Mouse (Mus musculus): ENCODE results near the gene Gemin2. TPM values are rescaled to one million over a fixed set of nuclear protein-coding genes. Genes with fewer than 3 reads are reported as not detected.
"Not testable (repeated sequence)": the region's sequence is repeated elsewhere in the genome, so short reads cannot be mapped to it uniquely, and the experiment has no call there.

Gemin2 gene
- polyA plus RNA-seq, 1 experiment from 2014 or later: 30.7 TPM

DNA sequence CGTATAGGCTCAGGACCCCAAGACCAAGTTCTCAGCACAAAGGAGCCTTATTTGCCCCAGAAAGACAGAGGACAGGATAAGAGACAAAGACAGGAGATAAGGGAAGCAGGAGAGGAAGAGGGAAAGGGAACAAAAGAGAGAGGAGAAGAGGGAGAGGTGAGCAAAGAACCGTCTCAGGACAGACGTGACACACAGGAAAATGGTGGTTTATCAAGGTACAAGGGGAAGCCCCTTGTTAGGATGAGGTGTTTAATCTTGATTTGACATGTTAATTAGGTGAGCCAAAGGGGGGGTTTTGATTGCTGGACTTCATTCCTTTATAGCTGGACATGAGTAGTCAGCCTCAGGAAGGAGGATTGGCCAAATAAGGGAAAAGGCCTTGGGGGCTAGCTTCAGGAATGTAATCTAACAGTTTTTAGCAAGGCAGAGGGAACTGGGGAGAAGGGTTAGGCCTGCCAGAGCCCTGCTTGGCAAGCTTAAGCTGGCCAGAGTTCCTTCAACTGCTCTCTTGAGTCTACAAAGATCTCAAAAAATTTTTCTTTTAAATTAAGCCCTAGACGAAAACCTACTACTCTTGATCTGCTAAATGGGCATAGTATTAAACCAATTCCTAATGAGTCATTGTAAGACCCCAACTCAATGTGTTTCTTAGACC lies 42.1 kb downstream of the Gemin2 start:
- no peaks in the 10 kb centered on the region for H3K9me3 ChIP-seq (ENCODE audit: low read length)
- 84% methylated on average over 4 of the region's 4 CpGs for WGBS
- no peak for ATAC-seq (ENCODE audit: low FRiP score, low TSS enrichment)
- H3K27ac ChIP-seq (ENCODE audit: low read length): no peak overlapping the region
- H3K4me2 ChIP-seq (replicated peaks; ENCODE audit: low read depth, low read length): no peak overlapping the region
- no peak overlapping the region for H3K4me3 ChIP-seq (ENCODE audit: low read length)
- H3K4me1 ChIP-seq (ENCODE audit: insufficient read depth, low read length): peaks cover 11% of the 10 kb centered on the region
- H3K36me3 ChIP-seq (ENCODE audit: insufficient read depth, low read length): peaks cover 33% of the 10 kb centered on the region
- H3K9ac ChIP-seq (replicated peaks; ENCODE audit: low read length): no peak overlapping the region
- H3K27me3 ChIP-seq (ENCODE audit: insufficient read depth, low read length): no peaks in the 10 kb centered on the region

DNA sequence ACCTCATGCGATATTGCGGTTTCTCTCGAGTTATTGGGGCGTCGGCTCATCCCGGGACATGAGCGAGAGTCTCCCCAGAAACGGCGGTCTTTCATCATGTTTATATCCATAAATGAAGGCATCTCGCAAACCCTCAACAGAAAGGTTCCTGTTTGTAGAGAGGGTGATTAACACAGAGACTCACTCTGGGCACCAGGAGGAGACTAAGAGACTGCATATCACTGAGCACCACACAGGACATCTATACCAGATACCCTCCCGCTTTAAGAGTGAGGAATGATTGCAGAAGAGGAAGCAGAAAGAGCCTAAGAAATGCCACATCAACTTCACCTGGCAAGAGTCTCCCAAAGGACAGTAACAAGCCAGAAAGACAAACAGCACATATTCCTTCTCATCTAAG lies 43.0 kb downstream of the Gemin2 start:
- Histone ChIP-seq H3K36me3 (ENCODE audit: insufficient read depth, low read length) (peaks cover 33% of the 10 kb centered on the region), H3K9me3 (ENCODE audit: low read length) (no peaks in the 10 kb centered on the region), H3K27me3 (ENCODE audit: insufficient read depth, low read length) (no peaks in the 10 kb centered on the region), H3K9ac (replicated peaks; ENCODE audit: low read length) (no peak overlapping the region), H3K4me1 (ENCODE audit: insufficient read depth, low read length) (peaks cover 12% of the 10 kb centered on the region), H3K4me3 (ENCODE audit: low read length) (no peak overlapping the region), H3K4me2 (replicated peaks; ENCODE audit: low read depth, low read length) (no peak overlapping the region), H3K27ac (ENCODE audit: low read length) (no peak overlapping the region)
- 98% methylated on average over 11 of the region's 11 CpGs for WGBS
- no peak for ATAC-seq (ENCODE audit: low FRiP score, low TSS enrichment)

DNA sequence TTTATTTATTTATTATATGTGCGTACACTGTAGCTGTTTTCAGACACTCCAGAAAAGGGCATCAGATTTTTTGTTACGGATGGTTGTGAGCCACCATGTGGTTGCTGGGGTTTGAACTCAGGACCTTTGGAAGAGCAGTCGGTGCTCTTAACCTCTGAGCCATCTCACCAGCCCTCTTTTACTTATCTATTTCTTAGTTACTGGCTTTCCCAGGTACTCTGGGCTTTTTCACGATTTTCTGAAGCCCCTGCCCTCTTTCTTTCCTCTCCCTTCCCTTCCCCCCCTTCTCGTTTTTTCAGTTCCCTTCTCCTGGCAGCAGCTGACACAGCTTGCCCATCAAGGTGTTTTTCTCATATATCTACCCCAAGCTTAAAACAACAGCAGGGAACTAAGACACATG lies 45.0 kb downstream of the Gemin2 start:
- H3K27me3 ChIP-seq (ENCODE audit: insufficient read depth, low read length); H3K9me3 ChIP-seq (ENCODE audit: low read length); H3K9ac ChIP-seq (replicated peaks; ENCODE audit: low read length); ATAC-seq (ENCODE audit: low FRiP score, low TSS enrichment); H3K4me2 ChIP-seq (replicated peaks; ENCODE audit: low read depth, low read length); H3K27ac ChIP-seq (ENCODE audit: low read length); H3K4me3 ChIP-seq (ENCODE audit: low read length): not testable (repeated sequence)
- 82% methylated on average over 5 of the region's 5 CpGs for WGBS
- Histone ChIP-seq H3K4me1 (ENCODE audit: insufficient read depth, low read length) (peaks cover 12% of the 10 kb centered on the region), H3K36me3 (ENCODE audit: insufficient read depth, low read length) (peaks cover 31% of the 10 kb centered on the region)

DNA sequence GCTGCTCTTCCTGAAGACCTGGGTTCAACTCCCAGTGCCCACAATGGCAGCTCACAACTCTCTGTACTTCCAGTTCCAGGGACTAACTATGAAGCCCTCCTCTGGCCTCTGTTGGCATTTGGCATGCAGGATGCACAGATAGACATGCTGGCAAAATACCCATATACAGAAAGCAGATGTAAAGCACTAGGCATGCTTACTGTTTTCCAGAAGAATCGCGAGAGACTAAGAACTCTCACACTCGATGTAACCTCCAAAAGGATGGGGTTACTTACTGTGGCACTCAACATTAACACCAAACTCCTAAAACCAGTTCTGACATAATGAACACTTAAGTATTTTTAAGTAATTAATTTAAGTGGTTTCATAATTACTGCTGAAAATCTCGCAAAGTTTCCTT lies 47.1 kb downstream of the Gemin2 start:
- H3K9ac ChIP-seq (replicated peaks; ENCODE audit: low read length): peak overlapping the region; percentile 97
- ATAC-seq (ENCODE audit: low FRiP score, low TSS enrichment): no peak
- peaks cover 26% of the 10 kb centered on the region for H3K36me3 ChIP-seq (ENCODE audit: insufficient read depth, low read length)
- no peaks in the 10 kb centered on the region for H3K27me3 ChIP-seq (ENCODE audit: insufficient read depth, low read length)
- H3K4me1 ChIP-seq (ENCODE audit: insufficient read depth, low read length): peaks cover 12% of the 10 kb centered on the region
- peak overlapping the region; percentile 82 for H3K4me2 ChIP-seq (replicated peaks; ENCODE audit: low read depth, low read length)
- WGBS: 44% methylated on average over 4 of the region's 4 CpGs
- H3K4me3 ChIP-seq (ENCODE audit: low read length): peak overlapping the region; percentile 83
- no peaks in the 10 kb centered on the region for H3K9me3 ChIP-seq (ENCODE audit: low read length)
- peak overlapping the region; percentile 94 for H3K27ac ChIP-seq (ENCODE audit: low read length)

DNA sequence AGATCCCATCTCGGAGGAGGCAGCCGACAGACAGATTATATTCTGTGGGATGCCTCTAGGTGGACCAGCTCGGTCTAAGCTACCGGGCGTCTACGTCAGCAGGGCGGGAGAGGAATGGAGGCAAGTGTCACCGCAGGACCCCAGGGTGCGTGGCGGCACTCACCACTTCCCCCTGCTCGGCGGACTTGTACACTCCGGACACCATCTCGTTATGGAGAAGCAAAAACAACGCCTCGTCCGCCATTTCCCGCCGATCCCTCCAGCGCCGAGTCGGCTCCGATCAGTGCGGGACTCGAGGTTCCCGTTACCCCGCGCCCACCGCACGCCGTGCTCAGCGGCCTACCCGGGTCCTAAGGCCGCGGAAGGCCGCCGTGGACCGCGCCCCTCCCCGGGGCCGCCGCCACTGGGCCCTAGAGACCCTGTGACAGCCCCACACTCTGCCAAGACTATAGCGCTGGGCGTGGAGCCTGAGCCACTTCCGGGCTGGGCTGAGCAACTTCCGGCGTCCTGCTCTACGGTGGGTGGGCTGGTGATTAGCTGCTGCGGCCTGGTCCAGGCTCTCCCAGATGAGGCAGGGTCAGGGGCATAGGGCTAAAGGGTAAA lies 47.9 kb downstream of the Gemin2 start, which contains the start of gene Trappc6b:
Gene Trappc6b (minus strand): TSS at position 480 of the 603 bp plus-strand sequence.
- Histone ChIP-seq H3K4me3 (ENCODE audit: low read length) (peak within 1 kb of the TSS; percentile 83), H3K9ac (replicated peaks; ENCODE audit: low read length) (peak within 1 kb of the TSS; percentile 97), H3K36me3 (ENCODE audit: insufficient read depth, low read length) (peaks cover 19% of the 10 kb centered on the region; the same call in 1 of the 2 replicates), H3K27ac (ENCODE audit: low read length) (peak within 1 kb of the TSS; percentile 94), H3K9me3 (ENCODE audit: low read length) (no peaks in the 10 kb centered on the region), H3K4me2 (replicated peaks; ENCODE audit: low read depth, low read length) (peak within 1 kb of the TSS; percentile 82), H3K27me3 (ENCODE audit: insufficient read depth, low read length) (no peaks in the 10 kb centered on the region), H3K4me1 (ENCODE audit: insufficient read depth, low read length) (peaks cover 15% of the 10 kb centered on the region)
- peak; percentile 98 for ATAC-seq (ENCODE audit: low FRiP score, low TSS enrichment)
- WGBS: under 1% methylated on average over 49 of the region's 49 CpGs

DNA sequence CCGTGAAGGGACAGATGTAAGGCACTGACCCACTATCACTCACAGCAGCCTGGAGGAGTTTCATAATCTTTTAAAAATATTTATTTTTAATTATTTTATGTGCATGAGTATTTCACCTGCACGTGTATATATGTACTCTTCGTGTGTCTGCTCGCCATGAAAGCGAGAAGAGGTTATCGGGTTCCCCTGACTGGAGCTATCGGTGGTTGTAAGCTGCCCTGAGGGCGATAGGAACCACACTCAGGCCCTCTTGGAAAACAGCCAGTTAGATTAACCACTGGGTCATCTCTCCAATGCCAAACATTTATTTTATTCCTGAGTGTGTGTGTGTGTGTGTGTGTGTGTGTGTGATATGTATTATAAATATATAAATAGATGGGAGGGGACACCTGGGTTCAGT lies 51.6 kb downstream of the Gemin2 start:
- 90% methylated on average over 8 of the region's 8 CpGs for WGBS
- Histone ChIP-seq H3K4me1 (ENCODE audit: insufficient read depth, low read length) (peaks cover 13% of the 10 kb centered on the region), H3K9me3 (ENCODE audit: low read length) (no peaks in the 10 kb centered on the region), H3K27me3 (ENCODE audit: insufficient read depth, low read length) (no peaks in the 10 kb centered on the region), H3K36me3 (ENCODE audit: insufficient read depth, low read length) (peaks cover 18% of the 10 kb centered on the region), H3K27ac (ENCODE audit: low read length) (no peak overlapping the region), H3K9ac (replicated peaks; ENCODE audit: low read length) (no peak overlapping the region), H3K4me2 (replicated peaks; ENCODE audit: low read depth, low read length) (no peak overlapping the region), H3K4me3 (ENCODE audit: low read length) (no peak overlapping the region)
- no peak for ATAC-seq (ENCODE audit: low FRiP score, low TSS enrichment)

DNA sequence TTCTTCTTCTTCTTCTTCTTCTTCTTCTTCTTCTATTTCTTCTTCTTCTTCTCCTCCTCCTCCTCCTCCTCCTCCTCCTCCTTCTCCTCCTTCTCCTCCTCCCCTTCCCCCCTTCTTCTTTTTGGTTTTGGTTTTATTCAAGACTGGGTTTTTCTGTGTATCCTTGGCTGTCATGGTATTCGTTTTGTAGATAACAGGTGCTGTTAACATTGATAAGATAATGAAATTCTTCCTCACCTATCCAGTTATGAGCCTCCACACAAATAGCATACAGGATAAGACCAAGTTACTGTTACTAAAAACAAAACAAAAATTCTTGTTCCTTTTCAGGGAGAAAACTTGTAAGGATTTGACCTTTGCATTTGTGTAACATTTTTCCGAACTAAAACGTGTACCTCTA lies 52.6 kb downstream of the Gemin2 start:
- Histone ChIP-seq H3K27me3 (ENCODE audit: insufficient read depth, low read length) (no peaks in the 10 kb centered on the region), H3K36me3 (ENCODE audit: insufficient read depth, low read length) (peaks cover 25% of the 10 kb centered on the region), H3K4me3 (ENCODE audit: low read length) (peak overlapping the region; percentile 98; the same call in 1 of the 2 replicates), H3K9ac (replicated peaks; ENCODE audit: low read length) (peak overlapping the region; percentile 66), H3K9me3 (ENCODE audit: low read length) (no peaks in the 10 kb centered on the region), H3K4me1 (ENCODE audit: insufficient read depth, low read length) (peaks cover 9% of the 10 kb centered on the region; the same call in 1 of the 2 replicates), H3K4me2 (replicated peaks; ENCODE audit: low read depth, low read length) (peak overlapping the region; percentile 53), H3K27ac (ENCODE audit: low read length) (peak overlapping the region; percentile 92)
- WGBS: 72% methylated on average over 3 of the region's 3 CpGs
- ATAC-seq (ENCODE audit: low FRiP score, low TSS enrichment): no peak

DNA sequence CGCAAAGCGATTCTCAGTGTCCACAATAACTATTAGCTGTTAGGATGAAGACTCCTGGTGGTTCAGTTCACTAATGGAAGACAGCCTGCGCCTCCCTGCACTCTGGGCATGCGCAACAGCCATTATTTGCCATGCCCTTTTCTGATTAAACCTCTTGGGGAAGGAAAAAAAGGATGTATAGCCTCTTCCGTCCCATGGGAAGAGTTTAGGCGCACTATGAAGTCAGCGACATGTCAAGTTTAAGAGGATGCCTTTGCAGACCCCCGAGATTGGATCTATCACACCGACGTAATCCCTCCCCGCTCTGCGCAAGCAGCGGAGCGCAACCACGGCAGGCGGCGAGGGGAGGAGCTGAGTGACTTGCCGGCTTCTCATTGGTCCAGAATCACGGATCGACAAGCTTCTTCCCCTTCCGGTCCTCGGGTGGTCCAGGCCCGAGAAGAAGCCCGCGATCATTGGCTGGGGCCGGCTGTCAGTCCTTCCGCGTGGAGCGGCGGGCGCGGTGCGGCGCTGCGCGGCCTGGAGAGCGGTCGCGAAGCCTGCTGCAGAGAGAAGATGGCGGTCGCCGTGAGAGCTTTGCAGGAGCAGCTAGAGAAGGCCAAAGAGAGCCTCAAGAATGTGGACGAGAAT lies 53.4 kb downstream of the Gemin2 start, which contains the start of gene Pnn:
Gene Pnn (plus strand): TSS at position 437 of the 630 bp plus-strand sequence.
- Histone ChIP-seq H3K4me2 (replicated peaks; ENCODE audit: low read depth, low read length) (peak within 1 kb of the TSS; percentile 96), H3K27me3 (ENCODE audit: insufficient read depth, low read length) (no peaks in the 10 kb centered on the region), H3K9ac (replicated peaks; ENCODE audit: low read length) (peak within 1 kb of the TSS; percentile 100), H3K4me1 (ENCODE audit: insufficient read depth, low read length) (peaks cover 9% of the 10 kb centered on the region; the same call in 1 of the 2 replicates), H3K27ac (ENCODE audit: low read length) (peak within 1 kb of the TSS; percentile 92), H3K4me3 (ENCODE audit: low read length) (peak within 1 kb of the TSS; percentile 98), H3K36me3 (ENCODE audit: insufficient read depth, low read length) (peaks cover 33% of the 10 kb centered on the region), H3K9me3 (ENCODE audit: low read length) (no peaks in the 10 kb centered on the region)
- under 1% methylated on average over 43 of the region's 43 CpGs for WGBS
- peak; percentile 100 for ATAC-seq (ENCODE audit: low FRiP score, low TSS enrichment)

DNA sequence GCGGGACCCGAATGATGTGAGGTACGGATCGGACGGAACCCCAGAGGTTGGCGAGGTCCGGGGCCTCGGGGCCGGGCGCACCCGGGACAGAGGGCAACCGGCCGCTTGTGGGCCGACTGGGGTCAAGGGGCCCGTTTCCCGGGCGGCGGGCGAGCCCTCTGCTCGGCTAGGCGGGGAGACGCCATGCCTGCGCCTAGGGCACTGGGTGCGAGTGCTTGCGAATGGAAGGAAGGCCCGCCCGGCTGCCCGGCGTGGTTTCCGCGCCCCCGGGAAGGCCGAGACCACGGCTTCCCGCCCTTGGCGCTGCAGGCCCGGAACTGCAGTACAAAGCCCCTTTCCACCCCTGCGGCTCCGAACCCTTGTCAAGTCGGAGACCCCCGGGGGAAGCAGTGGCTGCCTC lies 53.9 kb downstream of the Gemin2 start:
- peaks cover 9% of the 10 kb centered on the region; the same call in 1 of the 2 replicates for H3K4me1 ChIP-seq (ENCODE audit: insufficient read depth, low read length)
- under 1% methylated on average over 40 of the region's 41 CpGs for WGBS
- ATAC-seq (ENCODE audit: low FRiP score, low TSS enrichment): peak; percentile 67
- H3K9ac ChIP-seq (replicated peaks; ENCODE audit: low read length): peak overlapping the region; percentile 100
- no peaks in the 10 kb centered on the region for H3K9me3 ChIP-seq (ENCODE audit: low read length)
- peak overlapping the region; percentile 98 for H3K4me3 ChIP-seq (ENCODE audit: low read length)
- peak overlapping the region; percentile 79 for H3K27ac ChIP-seq (ENCODE audit: low read length)
- peak overlapping the region; percentile 96 for H3K4me2 ChIP-seq (replicated peaks; ENCODE audit: low read depth, low read length)
- H3K36me3 ChIP-seq (ENCODE audit: insufficient read depth, low read length): peaks cover 38% of the 10 kb centered on the region
- H3K27me3 ChIP-seq (ENCODE audit: insufficient read depth, low read length): no peaks in the 10 kb centered on the region

Data from kidney, embryonic 16.5 days (tissue).